Mouse (Mus musculus) frontal cortex, adult (tissue): ENCODE data around the gene Myo16.
A peak's percentile ranks its signal among the peaks of the same experiment; 100 is the strongest.

Experiments used
- ATAC-seq: cut with Nextera tagmentation; 2 replicates; pipeline ENCODE4 v1.9.2; 2017; ENCODE audit warnings: mild to moderate bottlenecking, moderate library complexity, mixed read lengths; ENCODE audit not compliant: low TSS enrichment

Gene Myo16

GRCm38 (mm10) chr8:10413881-10414280, 260.2 kb downstream of the Myo16 start:
- no peak for ATAC-seq

GRCm38 (mm10) chr8:10414684-10415212, 261.0 kb downstream of the Myo16 start:
- ATAC-seq = peak; percentile 69

GRCm38 (mm10) chr8:10415288-10415687, 261.6 kb downstream of the Myo16 start:
- ATAC-seq = no peak

GRCm38 (mm10) chr8:10415885-10416284, 262.2 kb downstream of the Myo16 start:
- ATAC-seq = no peak

GRCm38 (mm10) chr8:10416806-10417205, 263.1 kb downstream of the Myo16 start:
- ATAC-seq = no peak

GRCm38 (mm10) chr8:10417281-10417680, 263.6 kb downstream of the Myo16 start:
- ATAC-seq = no peak

GRCm38 (mm10) chr8:10418013-10418412, 264.3 kb downstream of the Myo16 start:
- ATAC-seq = no peak

- ATAC-seq = peak; percentile 76
Measured at GRCm38 (mm10) chr8:10418971-10419370, 265.3 kb downstream of the Myo16 start.

GRCm38 (mm10) chr8:10419726-10420125, 266.0 kb downstream of the Myo16 start:
- no peak for ATAC-seq

GRCm38 (mm10) chr8:10420551-10420950, 266.8 kb downstream of the Myo16 start:
- no peak for ATAC-seq

- ATAC-seq = no peak
Measured at GRCm38 (mm10) chr8:10421516-10422090, 267.9 kb downstream of the Myo16 start.

GRCm38 (mm10) chr8:10435492-10435891, 281.8 kb downstream of the Myo16 start:
- no peak for ATAC-seq

- ATAC-seq = peak; percentile 60
Measured at GRCm38 (mm10) chr8:10438772-10439171, 285.1 kb downstream of the Myo16 start.

GRCm38 (mm10) chr8:10439595-10440453, 286.1 kb downstream of the Myo16 start:
- no peak for ATAC-seq

- ATAC-seq = no peak
Measured at GRCm38 (mm10) chr8:10442562-10442961, 288.9 kb downstream of the Myo16 start.

GRCm38 (mm10) chr8:10445011-10445410, 291.3 kb downstream of the Myo16 start:
- ATAC-seq = no peak

- ATAC-seq = peak; percentile 66
Measured at GRCm38 (mm10) chr8:10448545-10448944, 294.8 kb downstream of the Myo16 start.

GRCm38 (mm10) chr8:10453046-10453445, 299.3 kb downstream of the Myo16 start:
- no peak for ATAC-seq

GRCm38 (mm10) chr8:10458151-10458649, 304.5 kb downstream of the Myo16 start:
- no peak for ATAC-seq

GRCm38 (mm10) chr8:10462271-10462670, 308.6 kb downstream of the Myo16 start:
- no peak for ATAC-seq

GRCm38 (mm10) chr8:10468490-10468889, 314.8 kb downstream of the Myo16 start:
- no peak for ATAC-seq

- no peak for ATAC-seq
Measured at GRCm38 (mm10) chr8:10469658-10470057, 315.9 kb downstream of the Myo16 start.

GRCm38 (mm10) chr8:10470280-10470679, 316.6 kb downstream of the Myo16 start:
- no peak for ATAC-seq
